Mouse (Mus musculus) heart, adult 18-20 months (tissue): ENCODE results near the gene 2200002D01Rik. TPM values are rescaled to one million over a fixed set of nuclear protein-coding genes. Genes with fewer than 3 reads are reported as not detected.
"Not testable (repeated sequence)": the region's sequence is repeated elsewhere in the genome, so short reads cannot be mapped to it uniquely, and the experiment has no call there.

Experiments
- DNase-seq, 2 experiments: peaks; one replicate each; pipeline ENCODE4 v3.0.0; 2021 to 2022; ENCODE audit warnings: mixed read lengths in 1 of 2
- total RNA-seq, 2 experiments: library from RNA; stranded (reverse); gene quantifications; 2 replicates each; pipeline ENCODE4 v1.2.3; 2021

The 2200002D01Rik gene
- total RNA-seq, 2 experiments from 2014 or later = 0.77 to 1.6 TPM

GRCm38 (mm10) chr7:29237596-29237995 is 10.7 kb downstream of the 2200002D01Rik start:
- not testable (repeated sequence) for DNase-seq

- no peak for DNase-seq
Measured at GRCm38 (mm10) chr7:29236593-29236992, 11.7 kb downstream of the 2200002D01Rik start.

- DNase-seq = no peak
Measured at GRCm38 (mm10) chr7:29234661-29235060, 13.6 kb downstream of the 2200002D01Rik start.

GRCm38 (mm10) chr7:29233745-29234144 is 14.5 kb downstream of the 2200002D01Rik start:
- peak; percentile 58 to 77 for DNase-seq

GRCm38 (mm10) chr7:29232247-29233013 is 15.8 kb downstream of the 2200002D01Rik start, which contains the start of gene Kcnk6:
Gene Kcnk6, minus strand, starts transcription at chr7:29232515.
- DNase-seq = peak; percentile 82 to 85

- peak; percentile 31 to 37 for DNase-seq
Measured at GRCm38 (mm10) chr7:29231517-29231916, 16.7 kb downstream of the 2200002D01Rik start.

- DNase-seq = no peak
Measured at GRCm38 (mm10) chr7:29230560-29230959, 17.7 kb downstream of the 2200002D01Rik start.

GRCm38 (mm10) chr7:29228202-29228601 is 20.1 kb downstream of the 2200002D01Rik start:
- DNase-seq = peak in 1 of 2 experiments; percentile 50

- DNase-seq = no peak
Measured at GRCm38 (mm10) chr7:29225520-29225919, 22.7 kb downstream of the 2200002D01Rik start.

- DNase-seq = no peak
Measured at GRCm38 (mm10) chr7:29224756-29225394, 23.4 kb downstream of the 2200002D01Rik start.

- no peak for DNase-seq
Measured at GRCm38 (mm10) chr7:29214846-29215245, 33.4 kb downstream of the 2200002D01Rik start.

GRCm38 (mm10) chr7:29214236-29214635 is 34.0 kb downstream of the 2200002D01Rik start:
- no peak for DNase-seq

- no peak for DNase-seq
Measured at GRCm38 (mm10) chr7:29213675-29214082, 34.6 kb downstream of the 2200002D01Rik start, which contains the start of gene Catsperg1. Gene Catsperg1, minus strand, starts transcription at chr7:29214035.

- DNase-seq = not testable (repeated sequence)
Measured at GRCm38 (mm10) chr7:29212775-29213560, 35.3 kb downstream of the 2200002D01Rik start.

- peak in 1 of 2 experiments; percentile 20 for DNase-seq
Measured at GRCm38 (mm10) chr7:29212199-29212765, 36.0 kb downstream of the 2200002D01Rik start.

- peak; percentile 92 to 94 for DNase-seq
Measured at GRCm38 (mm10) chr7:29211415-29212198, 36.7 kb downstream of the 2200002D01Rik start.

- not testable (repeated sequence) for DNase-seq
Measured at GRCm38 (mm10) chr7:29211013-29211412, 37.3 kb downstream of the 2200002D01Rik start.

GRCm38 (mm10) chr7:29202577-29202976 is 45.7 kb downstream of the 2200002D01Rik start:
- no peak for DNase-seq
